Mouse (Mus musculus): ENCODE measurements around the gene Tnfrsf19. TPM values are rescaled to one million over a fixed set of nuclear protein-coding genes. Genes with fewer than 3 reads are reported as not detected.
A peak's percentile ranks its signal among the peaks of the same experiment; 100 is the strongest.

The Tnfrsf19 gene
- total RNA-seq, 1 experiment = 13.2 TPM

GRCm38 (mm10) chr14:61056445-61056844 lies 10.2 kb upstream of the Tnfrsf19 start:
- Histone ChIP-seq H3K36me3 (ENCODE audit: control insufficient read depth, insufficient read depth, low read length, poor library complexity, severe bottlenecking) (no peaks in the 10 kb centered on the region), H3K4me3 (ENCODE audit: insufficient read depth in 1 of 2, low read depth in 1 of 2, low read length in 2 of 2, poor library complexity in 1 of 2, severe bottlenecking in 1 of 2) (peak overlapping the region; percentile 1 to 2; a peak in 1 of 4 replicates), H3K27ac (ENCODE audit: insufficient read depth, low read depth, low read length, poor library complexity, severe bottlenecking) (no peak overlapping the region), H3K4me1 (ENCODE audit: control insufficient read depth in 2 of 2, insufficient read depth in 2 of 2, low read length in 2 of 2, poor library complexity in 1 of 2) (peaks cover 0 to 7% of the 10 kb centered on the region in 2 experiments; a peak in 2 of 4 replicates), H3K9ac (ENCODE audit: insufficient read depth, low read depth, low read length, poor library complexity, severe bottlenecking) (0 out of 2 replicates have a peak overlapping the region, but pooled peaks have one; percentile 1), H3K9me3 (ENCODE audit: control insufficient read depth, insufficient read depth, low read depth, low read length) (no peaks in the 10 kb centered on the region)
- in situ Hi-C loops (cut with MboI; ENCODE audit: low sequenced_read_pairs in 2 of 2, unreplicated experiment in 2 of 2) = no loop called here
- TF ChIP-seq MAFK (IDR thresholded peaks at IDR 0.05; ENCODE audit: insufficient read depth, low read depth, low read length) (no peak), CHD2 (IDR thresholded peaks at IDR 0.05; ENCODE audit: low read depth, low read length) (no peak), ZC3H11A (IDR thresholded peaks at IDR 0.05; ENCODE audit: borderline replicate concordance, low read depth, low read length) (no peak), HCFC1 (IDR thresholded peaks at IDR 0.05; ENCODE audit: borderline replicate concordance, insufficient read depth, low read length) (no peak), ZNF384 (IDR thresholded peaks at IDR 0.05; ENCODE audit: low read depth, low read length) (no peak)
- no peak for DNase-seq (ENCODE audit: low read depth, low spot score)

GRCm38 (mm10) chr14:61055864-61056263 lies 9.6 kb upstream of the Tnfrsf19 start:
- Histone ChIP-seq H3K9me3 (ENCODE audit: control insufficient read depth, insufficient read depth, low read depth, low read length) (no peaks in the 10 kb centered on the region), H3K9ac (ENCODE audit: insufficient read depth, low read depth, low read length, poor library complexity, severe bottlenecking) (no peak overlapping the region), H3K4me1 (ENCODE audit: control insufficient read depth in 2 of 2, insufficient read depth in 2 of 2, low read length in 2 of 2, poor library complexity in 1 of 2) (peaks cover 0 to 7% of the 10 kb centered on the region in 2 experiments; a peak in 2 of 4 replicates), H3K27ac (ENCODE audit: insufficient read depth, low read depth, low read length, poor library complexity, severe bottlenecking) (no peak overlapping the region), H3K36me3 (ENCODE audit: control insufficient read depth, insufficient read depth, low read length, poor library complexity, severe bottlenecking) (no peaks in the 10 kb centered on the region), H3K4me3 (ENCODE audit: insufficient read depth in 1 of 2, low read depth in 1 of 2, low read length in 2 of 2, poor library complexity in 1 of 2, severe bottlenecking in 1 of 2) (no peak overlapping the region)
- DNase-seq (ENCODE audit: low read depth, low spot score) = no peak
- in situ Hi-C loops (cut with MboI; ENCODE audit: low sequenced_read_pairs in 2 of 2, unreplicated experiment in 2 of 2) = no loop called here
- TF ChIP-seq HCFC1 (IDR thresholded peaks at IDR 0.05; ENCODE audit: borderline replicate concordance, insufficient read depth, low read length) (no peak), ZC3H11A (IDR thresholded peaks at IDR 0.05; ENCODE audit: borderline replicate concordance, low read depth, low read length) (no peak), MAFK (IDR thresholded peaks at IDR 0.05; ENCODE audit: insufficient read depth, low read depth, low read length) (no peak), ZNF384 (IDR thresholded peaks at IDR 0.05; ENCODE audit: low read depth, low read length) (no peak), CHD2 (IDR thresholded peaks at IDR 0.05; ENCODE audit: low read depth, low read length) (no peak)

DNA sequence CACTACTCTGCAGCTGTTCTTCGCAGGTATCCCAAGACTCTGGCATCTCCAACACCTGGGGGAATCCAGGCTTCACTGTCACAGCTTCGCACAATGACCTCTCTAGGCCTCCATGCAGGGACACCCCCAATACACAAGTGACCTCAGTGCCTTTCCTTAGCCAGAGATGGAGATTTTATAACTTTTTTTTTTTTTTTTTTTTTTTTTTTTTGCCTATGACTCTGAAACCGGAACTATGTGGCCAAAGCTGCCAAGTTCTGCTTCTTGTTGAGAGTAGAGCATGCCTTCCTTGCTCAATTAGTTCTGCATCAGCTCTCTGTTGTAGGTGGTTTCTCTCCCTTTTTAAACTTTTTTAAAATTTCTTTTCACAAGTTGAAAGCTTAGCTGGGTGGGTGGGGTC lies 5.9 kb upstream of the Tnfrsf19 start:
- in situ Hi-C loops (cut with MboI; ENCODE audit: low sequenced_read_pairs in 2 of 2, unreplicated experiment in 2 of 2) = no loop called here
- Histone ChIP-seq H3K9ac (ENCODE audit: insufficient read depth, low read depth, low read length, poor library complexity, severe bottlenecking) (no peak overlapping the region), H3K36me3 (ENCODE audit: control insufficient read depth, insufficient read depth, low read length, poor library complexity, severe bottlenecking) (no peaks in the 10 kb centered on the region), H3K4me1 (ENCODE audit: control insufficient read depth in 2 of 2, insufficient read depth in 2 of 2, low read length in 2 of 2, poor library complexity in 1 of 2) (peaks cover 0 to 3% of the 10 kb centered on the region in 2 experiments; a peak in 2 of 4 replicates), H3K27ac (ENCODE audit: insufficient read depth, low read depth, low read length, poor library complexity, severe bottlenecking) (no peak overlapping the region), H3K4me3 (ENCODE audit: insufficient read depth in 1 of 2, low read depth in 1 of 2, low read length in 2 of 2, poor library complexity in 1 of 2, severe bottlenecking in 1 of 2) (no peak overlapping the region), H3K9me3 (ENCODE audit: control insufficient read depth, insufficient read depth, low read depth, low read length) (no peaks in the 10 kb centered on the region)
- TF ChIP-seq ZC3H11A (IDR thresholded peaks at IDR 0.05; ENCODE audit: borderline replicate concordance, low read depth, low read length) = no peak
- TF ChIP-seq MAFK (IDR thresholded peaks at IDR 0.05; ENCODE audit: insufficient read depth, low read depth, low read length) = no peak
- TF ChIP-seq HCFC1 (IDR thresholded peaks at IDR 0.05; ENCODE audit: borderline replicate concordance, insufficient read depth, low read length) = no peak
- no peak for TF ChIP-seq CHD2 (IDR thresholded peaks at IDR 0.05; ENCODE audit: low read depth, low read length)
- no peak for TF ChIP-seq ZNF384 (IDR thresholded peaks at IDR 0.05; ENCODE audit: low read depth, low read length)
- no peak for DNase-seq (ENCODE audit: low read depth, low spot score)

GRCm38 (mm10) chr14:61045446-61046090 lies 722 bp downstream of the Tnfrsf19 start:
- TF ChIP-seq HCFC1 (IDR thresholded peaks at IDR 0.05; ENCODE audit: borderline replicate concordance, insufficient read depth, low read length) (no peak), CHD2 (IDR thresholded peaks at IDR 0.05; ENCODE audit: low read depth, low read length) (no peak), ZC3H11A (IDR thresholded peaks at IDR 0.05; ENCODE audit: borderline replicate concordance, low read depth, low read length) (no peak), ZNF384 (IDR thresholded peaks at IDR 0.05; ENCODE audit: low read depth, low read length) (no peak), MAFK (IDR thresholded peaks at IDR 0.05; ENCODE audit: insufficient read depth, low read depth, low read length) (no peak)
- in situ Hi-C loops (cut with MboI; ENCODE audit: low sequenced_read_pairs in 2 of 2, unreplicated experiment in 2 of 2) = no loop called here
- H3K4me1 ChIP-seq (ENCODE audit: control insufficient read depth in 2 of 2, insufficient read depth in 2 of 2, low read length in 2 of 2, poor library complexity in 1 of 2) = peaks cover 2 to 7% of the 10 kb centered on the region in 2 experiments; a peak in 3 of 4 replicates
- H3K9me3 ChIP-seq (ENCODE audit: control insufficient read depth, insufficient read depth, low read depth, low read length) = no peaks in the 10 kb centered on the region
- H3K27ac ChIP-seq (ENCODE audit: insufficient read depth, low read depth, low read length, poor library complexity, severe bottlenecking) = no peak overlapping the region
- no peaks in the 10 kb centered on the region for H3K36me3 ChIP-seq (ENCODE audit: control insufficient read depth, insufficient read depth, low read length, poor library complexity, severe bottlenecking)
- H3K4me3 ChIP-seq (ENCODE audit: insufficient read depth in 1 of 2, low read depth in 1 of 2, low read length in 2 of 2, poor library complexity in 1 of 2, severe bottlenecking in 1 of 2) = peak overlapping the region; percentile 41 to 64
- H3K9ac ChIP-seq (ENCODE audit: insufficient read depth, low read depth, low read length, poor library complexity, severe bottlenecking) = peak overlapping the region; percentile 41; the same call in 1 of the 2 replicates
- no peak for DNase-seq (ENCODE audit: low read depth, low spot score)

All from ES-E14 (cell line).